Mouse (Mus musculus) embryonic facial prominence, embryonic 14.5 days (tissue): Measurements from ENCODE around the gene Lrrtm4. TPM values are rescaled to one million over a fixed set of nuclear protein-coding genes. Genes with fewer than 3 reads are reported as not detected.

Source experiments
- ATAC-seq: fragments of 200-750 bp; cut with Nextera tagmentation; 2 replicates; pipeline ENCODE4 v1.8.0; 2017; ENCODE audit warnings: low read depth, moderate number of reproducible peaks, moderate TSS enrichment
- DNase-seq: peaks from one replicate; pipeline ENCODE4 v3.0.0-alpha.2; 2015; ENCODE audit warnings: low spot score
- H3K27ac ChIP-seq: fragments of 300-500 bp; sonication (generic); replicated peaks from 2 replicates; pipeline ENCODE4 v1.5.1; 2014; ENCODE audit warnings: low read depth, mild to moderate bottlenecking, low read length, moderate library complexity
- H3K27me3 ChIP-seq: fragments of 300-500 bp; sonication (generic); replicated peaks from 2 replicates; pipeline ENCODE4 v1.6.1; 2014; ENCODE audit warnings: low read length; ENCODE audit not compliant: control insufficient read depth, insufficient read depth
- H3K36me3 ChIP-seq: fragments of 300-500 bp; sonication (generic); 2 replicates; pipeline ENCODE4 v1.6.1; 2014; ENCODE audit warnings: low read length, mixed read lengths; ENCODE audit not compliant: control insufficient read depth, insufficient read depth
- H3K4me1 ChIP-seq: fragments of 300-500 bp; sonication (generic); 2 replicates; pipeline ENCODE4 v1.6.1; 2014; ENCODE audit warnings: antibody characterized with exemption, low read length; ENCODE audit not compliant: control insufficient read depth, insufficient read depth
- H3K4me2 ChIP-seq: fragments of 300-500 bp; sonication (generic); 2 replicates; pipeline ENCODE4 v1.6.1; 2014; ENCODE audit warnings: low read depth, mild to moderate bottlenecking, low read length, moderate library complexity, mixed read lengths
- H3K4me3 ChIP-seq: fragments of 300-500 bp; sonication (generic); 2 replicates; pipeline ENCODE4 v1.5.1; 2014; ENCODE audit warnings: low read depth, mild to moderate bottlenecking, low read length
- H3K9ac ChIP-seq: fragments of 300-500 bp; sonication (generic); 2 replicates; pipeline ENCODE4 v1.6.1; 2014; ENCODE audit warnings: low read depth, mild to moderate bottlenecking, low read length, moderate library complexity, mixed read lengths
- H3K9me3 ChIP-seq: fragments of 300-500 bp; sonication (generic); 2 replicates; pipeline ENCODE4 v1.6.1; 2016; ENCODE audit warnings: low read length; ENCODE audit not compliant: control insufficient read depth
- WGBS: fragments of 180-500 bp; shearing (Covaris S2); extraction: QIAGEN DNeasy Blood & Tissue Kit; methylation state at CpG from one replicate; pipeline ENCODE4 v1.1.7; 2014; 5-methylcytosine and 5-hydroxymethylcytosine counted together
- polyA plus RNA-seq: library from polyadenylated mRNA; unstranded; fragments of >200 nt; fragmentation: Nextera tagmentation; extraction: Ambion mirVana; gene quantifications from 2 replicates; pipeline ENCODE4 v1.2.1, GENCODE M21; 2014

Lrrtm4 gene
- polyA plus RNA-seq, 1 experiment from 2014 or later: 4.1 TPM

- Histone ChIP-seq H3K4me1 (no peaks in the 10 kb centered on the region), H3K27me3 (no peaks in the 10 kb centered on the region)
Observed at GRCm38 (mm10) chr6:80839784-80840183, 821.1 kb downstream of the Lrrtm4 start.

GRCm38 (mm10) chr6:80845294-80845693, 826.6 kb downstream of the Lrrtm4 start:
- no peaks in the 10 kb centered on the region for H3K27me3 ChIP-seq
- no peak overlapping the region for H3K9ac ChIP-seq
- H3K4me2 ChIP-seq: no peak overlapping the region
- H3K4me3 ChIP-seq: no peak overlapping the region
- 71% methylated on average over 6 of the region's 6 CpGs for WGBS
- no peaks in the 10 kb centered on the region for H3K4me1 ChIP-seq
- ATAC-seq: no peak
- H3K36me3 ChIP-seq: no peaks in the 10 kb centered on the region
- H3K27ac ChIP-seq: no peak overlapping the region
- no peak for DNase-seq
- no peaks in the 10 kb centered on the region for H3K9me3 ChIP-seq

More at GRCm38 (mm10) chr6:80839784-80840183, 821.1 kb downstream of the Lrrtm4 start:
- Histone ChIP-seq H3K36me3 (no peaks in the 10 kb centered on the region), H3K4me3 (no peak overlapping the region), H3K9ac (no peak overlapping the region), H3K9me3 (no peaks in the 10 kb centered on the region), H3K27ac (no peak overlapping the region), H3K4me2 (no peak overlapping the region)
- ATAC-seq (no peak), DNase-seq (peak; percentile 10)
- 87% methylated on average over 2 of the region's 2 CpGs for WGBS

GRCm38 (mm10) chr6:80856910-80857543, 838.4 kb downstream of the Lrrtm4 start:
- no peaks in the 10 kb centered on the region for H3K9me3 ChIP-seq
- H3K4me2 ChIP-seq: no peak overlapping the region
- H3K27me3 ChIP-seq: no peaks in the 10 kb centered on the region
- 0 out of 2 replicates have a peak, but pooled peaks have one; percentile 30 for ATAC-seq
- H3K27ac ChIP-seq: no peak overlapping the region
- WGBS: 69% methylated on average over 13 of the region's 13 CpGs
- H3K9ac ChIP-seq: no peak overlapping the region
- no peaks in the 10 kb centered on the region for H3K36me3 ChIP-seq
- H3K4me3 ChIP-seq: no peak overlapping the region
- DNase-seq: peak; percentile 23
- H3K4me1 ChIP-seq: no peaks in the 10 kb centered on the region

Other genes starting within 250 kb of the Lrrtm4 start
- not detected in 2 replicates for gene Gm20594, start 201.0 kb upstream of the Lrrtm4 start, polyA plus RNA-seq